Mouse (Mus musculus) heart, adult 2 months (tissue): Measurements from ENCODE around the gene 0610010K14Rik. TPM values are rescaled to one million over a fixed set of nuclear protein-coding genes. Genes with fewer than 3 reads are reported as not detected.

Experiments
- DNase-seq, 2 experiments: peaks; one replicate each; pipeline ENCODE4 v3.0.0; 2021
- H3K27ac ChIP-seq: fragments of 200-600 bp; 2 replicates; pipeline ENCODE4 v1.8.1; 2022
- H3K27me3 ChIP-seq: fragments of 200-500 bp; 2 replicates; pipeline ENCODE4 v1.6.1; 2012; ENCODE audit warnings: mild to moderate bottlenecking, low read length, inconsistent platforms, mixed read lengths; ENCODE audit not compliant: control insufficient read depth, insufficient read depth
- H3K36me3 ChIP-seq: fragments of 200-500 bp; 2 replicates; pipeline ENCODE4 v1.6.1; 2012; ENCODE audit warnings: low read length, inconsistent platforms; ENCODE audit not compliant: control insufficient read depth, insufficient read depth
- H3K4me1 ChIP-seq: fragments of 200-500 bp; 2 replicates; pipeline ENCODE4 v1.6.1; 2011; ENCODE audit warnings: low read length; ENCODE audit not compliant: control insufficient read depth, insufficient read depth
- H3K4me3 ChIP-seq: fragments of 200-600 bp; 2 replicates; pipeline ENCODE4 v1.8.1; 2022
- H3K79me2 ChIP-seq: fragments of 200-500 bp; replicated peaks from 2 replicates; pipeline ENCODE4 v1.6.1; 2012; ENCODE audit warnings: mild to moderate bottlenecking, inconsistent platforms, low read length, moderate library complexity, mixed read lengths; ENCODE audit not compliant: control insufficient read depth, insufficient read depth
- H3K9ac ChIP-seq: fragments of 200-500 bp; 2 replicates; pipeline ENCODE4 v1.6.1; 2012; ENCODE audit warnings: low read depth, mild to moderate bottlenecking, control low read depth, inconsistent platforms, low read length, mixed read lengths
- CTCF ChIP-seq: fragments of 200-600 bp; IDR thresholded peaks from 2 replicates; pipeline ENCODE4 v1.8.1; 2022; ENCODE audit warnings: antibody characterized with exemption, mild to moderate bottlenecking, moderate library complexity
- EP300 ChIP-seq: fragments of 200-500 bp; IDR thresholded peaks from 2 replicates; pipeline ENCODE4 v1.6.1; 2011; ENCODE audit warnings: low read depth, low read length, control low read depth; ENCODE audit not compliant: insufficient read depth
- POLR2A ChIP-seq: fragments of 200-500 bp; IDR thresholded peaks from 2 replicates; pipeline ENCODE4 v1.6.1; 2011; ENCODE audit warnings: mild to moderate bottlenecking, low read depth, low read length, control low read depth; ENCODE audit not compliant: insufficient read depth
- WGBS: fragments of 180-500 bp; shearing (Covaris S2); methylation state at CpG from one replicate; pipeline ENCODE4 v1.1.7; 2018; 5-methylcytosine and 5-hydroxymethylcytosine counted together
- intact Hi-C: fragments of 180-260 bp; cut with DNase I; formaldehyde crosslinking; loops from one replicate; pipeline ENCODE4 v1.15.1; 2025
- microRNA-seq, 2 experiments: library from miRNA; unstranded; fragments of <30 nt; microRNA quantifications; one replicate each; pipeline ENCODE4 v1.2.0; 2021
- polyA plus RNA-seq: library from polyadenylated mRNA; depleted of rRNA; stranded (reverse); fragments of >200 nt; gene quantifications from 2 replicates; pipeline ENCODE4 v1.2.3, GENCODE M21; 2012; rRNA removed
- total RNA-seq, 2 experiments: library from RNA; stranded (reverse); gene quantifications; 2 replicates each; pipeline ENCODE4 v1.2.3; 2021

The 0610010K14Rik gene
- total and polyA plus RNA-seq, 3 experiments: 30.7 to 38.9 (median 34.5) TPM

GRCm38 (mm10) chr11:70191188-70191587, 46.5 kb downstream of the 0610010K14Rik start:
- TF ChIP-seq POLR2A (no peak), EP300 (no peak), CTCF (no peak)
- no peak overlapping the region for H3K27ac ChIP-seq
- no peaks in the 10 kb centered on the region for H3K79me2 ChIP-seq
- 65% methylated on average over 6 of the region's 6 CpGs for WGBS
- no peaks in the 10 kb centered on the region for H3K27me3 ChIP-seq
- no peaks in the 10 kb centered on the region for H3K36me3 ChIP-seq
- no peaks in the 10 kb centered on the region; the same call in 1 of the 2 replicates for H3K4me1 ChIP-seq
- intact Hi-C loops: no loop called here
- H3K9ac ChIP-seq: no peak overlapping the region
- no peak overlapping the region for H3K4me3 ChIP-seq
- no peak for DNase-seq

GRCm38 (mm10) chr11:70189319-70190134, 48.2 kb downstream of the 0610010K14Rik start:
- H3K36me3 ChIP-seq: no peaks in the 10 kb centered on the region
- intact Hi-C loops: no loop called here
- H3K4me3 ChIP-seq: no peak overlapping the region
- H3K4me1 ChIP-seq: no peaks in the 10 kb centered on the region; the same call in 1 of the 2 replicates
- 80% methylated on average over 28 of the region's 28 CpGs for WGBS
- H3K27me3 ChIP-seq: no peaks in the 10 kb centered on the region
- no peaks in the 10 kb centered on the region for H3K79me2 ChIP-seq
- no peak for TF ChIP-seq CTCF
- TF ChIP-seq EP300: no peak
- no peak for TF ChIP-seq POLR2A
- no peak overlapping the region for H3K27ac ChIP-seq
- DNase-seq: no peak
- no peak overlapping the region for H3K9ac ChIP-seq

Small RNA genes within 50 kb of the gene (microRNA-seq; reads per million reads assigned to microRNA genes)
- gene Mir195a (1,583 to 3,585 reads per million in 2 experiments), gene Mir497 (0 reads per million in 2 experiments), gene Mir497b (0 reads per million in 2 experiments)

Other genes with a start within 250 kb of the 0610010K14Rik start
- 100 to 1,000 TPM; 284 to 340 TPM for gene Gabarap, start 246.8 kb downstream of the 0610010K14Rik start, total RNA-seq
- 469 and 750 TPM in 2 replicates for gene Gabarap, start 246.8 kb downstream of the 0610010K14Rik start, polyA plus RNA-seq
- 10 to 100 TPM; 18.1 to 22.8 TPM for gene Phf23, start 242.1 kb downstream of the 0610010K14Rik start, total RNA-seq
- 11.5 and 17.6 TPM in 2 replicates for gene Phf23, start 242.1 kb downstream of the 0610010K14Rik start, polyA plus RNA-seq
- 1 to 10 TPM; 4.1 to 4.9 TPM for gene Dvl2, start 237.3 kb downstream of the 0610010K14Rik start, total RNA-seq
- 6.1 and 7.4 TPM in 2 replicates for gene Dvl2, start 237.3 kb downstream of the 0610010K14Rik start, polyA plus RNA-seq
- gene Acadvl, start 222.5 kb downstream of the 0610010K14Rik start, total RNA-seq: 1,000 to 10,000 TPM; 1,139 to 1,355 TPM
- 701 and 889 TPM in 2 replicates for gene Acadvl, start 222.5 kb downstream of the 0610010K14Rik start, polyA plus RNA-seq
- gene Dlg4, start 221.0 kb downstream of the 0610010K14Rik start, total RNA-seq: 1 to 10 TPM; 5.2 to 5.7 TPM
- gene Dlg4, start 221.0 kb downstream of the 0610010K14Rik start, polyA plus RNA-seq: 6.9 and 9.8 TPM in 2 replicates
- gene Asgr1, start 183.8 kb downstream of the 0610010K14Rik start, total RNA-seq: not detected
- gene Asgr1, start 183.8 kb downstream of the 0610010K14Rik start, polyA plus RNA-seq: 0.50 TPM in 1 of 2 replicates, not detected in the other
- under 1 TPM in 1 of 2 experiments, not detected in 1; 0.16 TPM for gene Asgr2, start 145.3 kb downstream of the 0610010K14Rik start, total RNA-seq
- gene Asgr2, start 145.3 kb downstream of the 0610010K14Rik start, polyA plus RNA-seq: 0.31 and 0.56 TPM in 2 replicates
- 1 to 10 TPM; 5.6 to 6.7 TPM for gene Mgl2, start 107.6 kb downstream of the 0610010K14Rik start, total RNA-seq
- 7.4 and 9.7 TPM in 2 replicates for gene Mgl2, start 107.6 kb downstream of the 0610010K14Rik start, polyA plus RNA-seq
- 1 to 10 TPM; 1.7 to 3.2 TPM for gene Clec10a, start 81.7 kb downstream of the 0610010K14Rik start, total RNA-seq
- 2.8 and 3.8 TPM in 2 replicates for gene Clec10a, start 81.7 kb downstream of the 0610010K14Rik start, polyA plus RNA-seq
- under 1 TPM; 0.34 to 0.52 TPM for gene Slc16a11, start 25.2 kb downstream of the 0610010K14Rik start, total RNA-seq
- gene Slc16a11, start 25.2 kb downstream of the 0610010K14Rik start, polyA plus RNA-seq: 1.1 and 9.6 TPM in 2 replicates
- gene Slc16a13, start 16.9 kb downstream of the 0610010K14Rik start, total RNA-seq: 1 to 10 TPM; 2.2 to 2.8 TPM
- 4.0 and 7.4 TPM in 2 replicates for gene Slc16a13, start 16.9 kb downstream of the 0610010K14Rik start, polyA plus RNA-seq
- gene Bcl6b, start 8.1 kb downstream of the 0610010K14Rik start, total RNA-seq: 10 to 100 TPM in 1 of 2 experiments, 1 to 10 TPM in 1; 9.1 to 13.7 TPM
- gene Bcl6b, start 8.1 kb downstream of the 0610010K14Rik start, polyA plus RNA-seq: 18.9 and 21.0 TPM in 2 replicates
- 1 to 10 TPM; 2.0 to 3.4 TPM for gene Gm21988, start 1.9 kb upstream of the 0610010K14Rik start, total RNA-seq
- gene Gm21988, start 1.9 kb upstream of the 0610010K14Rik start, polyA plus RNA-seq: 5.0 and 5.5 TPM in 2 replicates
- 100 to 1,000 TPM in 1 of 2 experiments, 10 to 100 TPM in 1; 95.4 to 103 TPM for gene Rnasek, start 1.9 kb upstream of the 0610010K14Rik start, total RNA-seq
- 130 and 166 TPM in 2 replicates for gene Rnasek, start 1.9 kb upstream of the 0610010K14Rik start, polyA plus RNA-seq
- gene Alox12, start 17.4 kb upstream of the 0610010K14Rik start, total RNA-seq: 1 to 10 TPM; 2.8 to 6.0 TPM
- gene Alox12, start 17.4 kb upstream of the 0610010K14Rik start, polyA plus RNA-seq: 6.2 and 7.2 TPM in 2 replicates
- under 1 TPM in 1 of 2 experiments, not detected in 1; 0.16 TPM for gene Alox12e, start 84.7 kb upstream of the 0610010K14Rik start, total RNA-seq
- 0.10 TPM in 1 of 2 replicates, not detected in the other for gene Alox12e, start 84.7 kb upstream of the 0610010K14Rik start, polyA plus RNA-seq
- gene Alox15, start 114.1 kb upstream of the 0610010K14Rik start, total RNA-seq: 10 to 100 TPM in 1 of 2 experiments, 1 to 10 TPM in 1; 5.5 to 13.7 TPM
- gene Alox15, start 114.1 kb upstream of the 0610010K14Rik start, polyA plus RNA-seq: 1.5 and 2.9 TPM in 2 replicates
- gene Pelp1, start 172.1 kb upstream of the 0610010K14Rik start, total RNA-seq: 10 to 100 TPM; 17.0 to 20.7 TPM
- 12.4 and 13.0 TPM in 2 replicates for gene Pelp1, start 172.1 kb upstream of the 0610010K14Rik start, polyA plus RNA-seq
- 10 to 100 TPM; 10.2 to 10.8 TPM for gene Arrb2, start 194.7 kb upstream of the 0610010K14Rik start, total RNA-seq
- 23.6 and 27.6 TPM in 2 replicates for gene Arrb2, start 194.7 kb upstream of the 0610010K14Rik start, polyA plus RNA-seq
- 1 to 10 TPM; 6.6 to 6.7 TPM for gene Med11, start 214.0 kb upstream of the 0610010K14Rik start, total RNA-seq
- gene Med11, start 214.0 kb upstream of the 0610010K14Rik start, polyA plus RNA-seq: 7.8 and 9.7 TPM in 2 replicates
- gene Zmynd15, start 221.5 kb upstream of the 0610010K14Rik start, total RNA-seq: 1 to 10 TPM; 1.3 to 2.9 TPM
- 3.2 and 3.8 TPM in 2 replicates for gene Zmynd15, start 221.5 kb upstream of the 0610010K14Rik start, polyA plus RNA-seq
- 1 to 10 TPM; 7.9 to 8.8 TPM for gene Cxcl16, start 222.1 kb upstream of the 0610010K14Rik start, total RNA-seq
- gene Cxcl16, start 222.1 kb upstream of the 0610010K14Rik start, polyA plus RNA-seq: 17.6 and 20.6 TPM in 2 replicates